In genomic region chr14:27231974-27232780, GRCm38 (mm10) we compare ENCODE assay signal across 30 mouse cellular contexts.
DNase-seq lines count a peak whose midpoint lies in the region; ATAC-seq and TF ChIP-seq lines count a peak whose summit lies in the region.
"Had no signal": no experiment of that assay in that cellular context is flagged by ENCODE, and none has a peak within 500 bp of the region (broad histone marks: within the 10 kb centered on the region; RNA-seq: fewer than 3 reads in every experiment).

No protein-coding gene starts in this region.

- no peak for TF ChIP-seq CTCF in heart, postnatal 0 days (IDR thresholded peaks at IDR 0.05; ENCODE audit: low read depth)

- intact Hi-C loops in heart, postnatal 36 days (cut with DNase I), result loop anchor here (1.0 to 2.0 kb wide), 2 partner anchors 12 to 107 kb away; no protein-coding TSS in a partner anchor
- intact Hi-C loops in left cerebral cortex, postnatal 14 days (cut with DNase I), result no loop called here

- H3K36me3 ChIP-seq in heart, postnatal 0 days (replicated peaks; ENCODE audit: control insufficient read depth, insufficient read depth, low read length), result no peaks in the 10 kb centered on the region
- H3K36me3 ChIP-seq: G1E; hindbrain, embryonic 13.5 days; limb, embryonic 12.5 days; midbrain, embryonic 15.5 days; neural tube, embryonic 13.5 days had no signal

- H3K9me3 ChIP-seq in heart, postnatal 0 days (replicated peaks; ENCODE audit: control insufficient read depth, low read length), result no peaks in the 10 kb centered on the region
- H3K9me3 ChIP-seq: forebrain, embryonic 13.5 days; G1E; hindbrain, embryonic 13.5 days; limb, embryonic 12.5 days; midbrain, embryonic 15.5 days; neural tube, embryonic 13.5 days had no signal

- no peak overlapping the region for H3K9ac ChIP-seq in heart, postnatal 0 days (replicated peaks; ENCODE audit: low read depth, low read length)
- H3K9ac ChIP-seq: forebrain, embryonic 13.5 days; hindbrain, embryonic 13.5 days; limb, embryonic 12.5 days; midbrain, embryonic 15.5 days; neural tube, embryonic 13.5 days had no signal

- H3K4me1 ChIP-seq in heart, postnatal 0 days (ENCODE audit: control insufficient read depth, insufficient read depth), result peaks cover 34% of the 10 kb centered on the region

- no peak overlapping the region for H3K4me3 ChIP-seq in heart, postnatal 0 days (ENCODE audit: low read depth, low read length)
- H3K4me3 ChIP-seq: forebrain, embryonic 13.5 days; hindbrain, embryonic 13.5 days; limb, embryonic 12.5 days; midbrain, embryonic 15.5 days; neural tube, embryonic 13.5 days had no signal

- no peak for ATAC-seq in CD4-positive, CD25-positive, alpha-beta regulatory T cell, adult 4 months
- no peak for ATAC-seq in heart, postnatal 0 days (ENCODE audit: insufficient read depth, low read depth)
- ATAC-seq: activated CD4-positive, CD25-positive, alpha-beta regulatory T cell, adult 4 months; forebrain, embryonic 13.5 days; inflammation-experienced regulatory T-cells, adult 6 months; liver, postnatal 0 days; midbrain, embryonic 15.5 days; Patski had no signal

- 0 out of 2 replicates have a peak overlapping the region, but pooled peaks have one; percentile 91 for H3K27ac ChIP-seq in heart, postnatal 0 days (ENCODE audit: low read depth)
- H3K27ac ChIP-seq: forebrain, embryonic 13.5 days; hindbrain, embryonic 13.5 days; kidney, postnatal 0 days; limb, embryonic 12.5 days; macrophage; midbrain, embryonic 15.5 days; neural tube, embryonic 13.5 days had no signal

- DNase-seq in CD4-positive, CD25-positive, alpha-beta regulatory T cell, adult 2 months (ENCODE audit: low read depth, low spot score), result peak; percentile 43
- DNase-seq in heart, postnatal 0 days (ENCODE audit: low spot score), result no peak
- no peak for DNase-seq in heart, postnatal 36 days
- peak; percentile 45 for DNase-seq in thymus, postnatal 0 days (ENCODE audit: low spot score)
- DNase-seq in thymus, adult 18-20 months, result no peak
- DNase-seq in testis, postnatal 14 days (ENCODE audit: low spot score), result peak; percentile 25
- no peak for DNase-seq in left cerebral cortex, postnatal 14 days (ENCODE audit: low spot score in 2 of 2)
- DNase-seq: adrenal gland, postnatal 10 days; cerebellum, adult 8-10 months; cerebellum, postnatal 36 days; embryo, embryonic 11 days; gastrocnemius, postnatal 10 days; kidney, adult 2 months; liver, postnatal 0 days; retina, postnatal 1 day; right cerebral cortex, postnatal 25 days; spleen, adult 18-20 months had no signal

- no peak for TF ChIP-seq EP300 in heart, postnatal 0 days (IDR thresholded peaks at IDR 0.05; ENCODE audit: low read depth)

- no peak overlapping the region for H3K4me2 ChIP-seq in heart, postnatal 0 days (ENCODE audit: low read depth, low read length)
- H3K4me2 ChIP-seq: forebrain, embryonic 13.5 days; hindbrain, embryonic 13.5 days; limb, embryonic 12.5 days; liver, embryonic 11.5 days; midbrain, embryonic 15.5 days; neural tube, embryonic 13.5 days had no signal

- H3K27me3 ChIP-seq in heart, postnatal 0 days (ENCODE audit: control insufficient read depth, insufficient read depth, low read length), result no peaks in the 10 kb centered on the region
- H3K27me3 ChIP-seq: forebrain, embryonic 13.5 days; hindbrain, embryonic 13.5 days; limb, embryonic 12.5 days; midbrain, embryonic 15.5 days; neural tube, embryonic 13.5 days; Patski had no signal

- WGBS in heart, postnatal 0 days, result 80% methylated on average over 25 of the region's 25 CpGs

Comparison
In these comparisons a context has a peak if more than half of its experiments do, and no peak if none do; other contexts are left out.
1. DNase-seq: peak in CD4-positive, CD25-positive, alpha-beta regulatory T cell, adult 2 months (single experiment), thymus, postnatal 0 days (single experiment) and testis, postnatal 14 days (single experiment); none in heart, postnatal 0 days (single experiment), heart, postnatal 36 days (0 of 2), thymus, adult 18-20 months (0 of 2) and left cerebral cortex, postnatal 14 days (0 of 2).